Mouse (Mus musculus) testis, adult 2 months (tissue): ENCODE data around the gene Llcfc1. TPM values are rescaled to one million over a fixed set of nuclear protein-coding genes. Genes with fewer than 3 reads are reported as not detected.

Source experiments
- H3K27ac ChIP-seq: fragments of 200-500 bp; 2 replicates; pipeline ENCODE4 v1.5.1; 2012; ENCODE audit warnings: low read depth, low read length; ENCODE audit not compliant: control insufficient read depth, insufficient read depth
- H3K27me3 ChIP-seq: fragments of 200-500 bp; 2 replicates; pipeline ENCODE4 v1.6.1; 2012; ENCODE audit warnings: mild to moderate bottlenecking, low read length, moderate library complexity; ENCODE audit not compliant: control insufficient read depth, insufficient read depth
- H3K36me3 ChIP-seq: fragments of 200-500 bp; 2 replicates; pipeline ENCODE4 v1.6.1; 2012; ENCODE audit warnings: mild to moderate bottlenecking, low read length; ENCODE audit not compliant: control insufficient read depth, insufficient read depth
- H3K4me1 ChIP-seq: fragments of 200-500 bp; 2 replicates; pipeline ENCODE4 v1.6.1; 2012; ENCODE audit warnings: low read length; ENCODE audit not compliant: control insufficient read depth, insufficient read depth
- H3K4me3 ChIP-seq: fragments of 200-500 bp; 2 replicates; pipeline ENCODE4 v1.5.1; 2012; ENCODE audit warnings: low read depth, mild to moderate bottlenecking, low read length, moderate library complexity, mixed read lengths; ENCODE audit not compliant: control insufficient read depth
- CTCF ChIP-seq: fragments of 200-500 bp; IDR thresholded peaks from 2 replicates; pipeline ENCODE4 v1.5.1; 2012; ENCODE audit warnings: low read depth, mild to moderate bottlenecking, inconsistent platforms, low read length, moderate library complexity; ENCODE audit not compliant: control insufficient read depth, insufficient read depth, insufficient replicate concordance
- POLR2A ChIP-seq: fragments of 200-500 bp; IDR thresholded peaks from 2 replicates; pipeline ENCODE4 v1.6.1; 2012; ENCODE audit warnings: low read depth, mild to moderate bottlenecking, inconsistent platforms, low read length, moderate library complexity; ENCODE audit not compliant: control insufficient read depth
- polyA plus RNA-seq: library from polyadenylated mRNA; depleted of rRNA; stranded (reverse); fragments of >200 nt; gene quantifications from 2 replicates; pipeline ENCODE4 v1.2.3, GENCODE M21; 2012

Gene Llcfc1
- polyA plus RNA-seq, 1 experiment, result 690 TPM

- Histone ChIP-seq H3K4me3 (no peak overlapping the region), H3K4me1 (no peaks in the 10 kb centered on the region), H3K36me3 (no peaks in the 10 kb centered on the region), H3K27me3 (no peaks in the 10 kb centered on the region), H3K27ac (no peak overlapping the region)
- no peak for TF ChIP-seq CTCF
- no peak for TF ChIP-seq POLR2A
Measured at GRCm38 (mm10) chr6:41643227-41643626, 41.0 kb upstream of the Llcfc1 start.

- Histone ChIP-seq H3K4me1 (no peaks in the 10 kb centered on the region), H3K27ac (no peak overlapping the region), H3K27me3 (no peaks in the 10 kb centered on the region), H3K36me3 (no peaks in the 10 kb centered on the region), H3K4me3 (no peak overlapping the region)
- TF ChIP-seq POLR2A, result no peak
- TF ChIP-seq CTCF, result no peak
Measured at GRCm38 (mm10) chr6:41646220-41646619, 38.0 kb upstream of the Llcfc1 start.

- no peaks in the 10 kb centered on the region for H3K4me1 ChIP-seq
- H3K27me3 ChIP-seq, result no peaks in the 10 kb centered on the region
- no peak overlapping the region for H3K4me3 ChIP-seq
- H3K27ac ChIP-seq, result no peak overlapping the region
- H3K36me3 ChIP-seq, result no peaks in the 10 kb centered on the region
- TF ChIP-seq POLR2A, result no peak
- TF ChIP-seq CTCF, result no peak
Measured at GRCm38 (mm10) chr6:41646672-41647071, 37.6 kb upstream of the Llcfc1 start.

GRCm38 (mm10) chr6:41653173-41653572 lies 31.1 kb upstream of the Llcfc1 start:
- no peaks in the 10 kb centered on the region for H3K27me3 ChIP-seq
- no peaks in the 10 kb centered on the region for H3K36me3 ChIP-seq
- no peak overlapping the region for H3K27ac ChIP-seq
- no peaks in the 10 kb centered on the region for H3K4me1 ChIP-seq
- H3K4me3 ChIP-seq, result no peak overlapping the region
- TF ChIP-seq POLR2A, result no peak
- no peak for TF ChIP-seq CTCF

GRCm38 (mm10) chr6:41654648-41655047 lies 29.6 kb upstream of the Llcfc1 start:
- H3K4me1 ChIP-seq, result no peaks in the 10 kb centered on the region
- TF ChIP-seq POLR2A (no peak), CTCF (no peak)
- H3K36me3 ChIP-seq, result no peaks in the 10 kb centered on the region
- H3K27ac ChIP-seq, result no peak overlapping the region
- H3K4me3 ChIP-seq, result no peak overlapping the region
- H3K27me3 ChIP-seq, result no peaks in the 10 kb centered on the region

- Histone ChIP-seq H3K4me3 (no peak overlapping the region), H3K27me3 (no peaks in the 10 kb centered on the region), H3K27ac (no peak overlapping the region), H3K4me1 (no peaks in the 10 kb centered on the region), H3K36me3 (no peaks in the 10 kb centered on the region)
- TF ChIP-seq CTCF (no peak), POLR2A (no peak)
Measured at GRCm38 (mm10) chr6:41658487-41658886, 25.7 kb upstream of the Llcfc1 start.

GRCm38 (mm10) chr6:41662320-41662719 lies 21.9 kb upstream of the Llcfc1 start:
- no peaks in the 10 kb centered on the region for H3K4me1 ChIP-seq
- no peak overlapping the region for H3K27ac ChIP-seq
- no peak overlapping the region for H3K4me3 ChIP-seq
- no peaks in the 10 kb centered on the region for H3K27me3 ChIP-seq
- no peak for TF ChIP-seq POLR2A
- TF ChIP-seq CTCF, result no peak
- H3K36me3 ChIP-seq, result no peaks in the 10 kb centered on the region

- Histone ChIP-seq H3K4me3 (no peak overlapping the region), H3K27ac (no peak overlapping the region), H3K4me1 (no peaks in the 10 kb centered on the region), H3K27me3 (no peaks in the 10 kb centered on the region), H3K36me3 (no peaks in the 10 kb centered on the region)
- no peak for TF ChIP-seq CTCF
- TF ChIP-seq POLR2A, result no peak
Measured at GRCm38 (mm10) chr6:41676530-41676929, 7.7 kb upstream of the Llcfc1 start.
